In the genomic region with DNA sequence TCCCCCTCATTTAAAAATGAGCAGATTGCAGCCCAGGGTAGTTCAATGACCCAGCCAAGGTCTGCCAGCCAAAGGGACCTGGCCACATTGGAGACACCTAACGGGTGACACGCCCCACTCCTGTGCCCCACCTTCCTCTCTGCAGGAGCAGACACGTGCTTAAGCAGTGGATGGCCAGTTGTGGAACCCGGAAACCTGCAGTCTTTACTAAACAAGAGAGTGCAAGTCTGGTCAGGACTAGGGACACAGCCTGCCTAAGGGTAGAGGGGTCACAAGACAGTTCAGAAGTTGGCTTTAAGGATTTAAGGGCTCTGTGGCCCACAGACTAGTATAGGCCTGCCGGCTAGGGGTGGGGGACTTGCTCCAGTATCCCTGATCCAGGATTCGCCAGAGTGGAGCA, we compare ENCODE assay signal across 28 mouse cellular contexts.
DNase-seq lines count a peak whose midpoint lies in the region; ATAC-seq and TF ChIP-seq lines count a peak whose summit lies in the region.
"Had no signal": no experiment of that assay in that cellular context is flagged by ENCODE, and none has a peak within 500 bp of the region (broad histone marks: within the 10 kb centered on the region; RNA-seq: fewer than 3 reads in every experiment).

No protein-coding gene starts in this region.

- peak overlapping the region; percentile 52 for H3K27ac ChIP-seq in hindbrain, embryonic 12.5 days
- no peak overlapping the region for H3K27ac ChIP-seq in hindbrain, embryonic 11.5 days (ENCODE audit: low read depth, low read length)
- peak overlapping the region; percentile 31; the same call in 1 of the 2 replicates for H3K27ac ChIP-seq in midbrain, embryonic 13.5 days
- H3K27ac ChIP-seq in midbrain, embryonic 15.5 days = no peak overlapping the region
- H3K27ac ChIP-seq in embryonic facial prominence, embryonic 14.5 days (replicated peaks; ENCODE audit: low read depth, low read length) = no peak overlapping the region
- H3K27ac ChIP-seq in limb, embryonic 14.5 days (replicated peaks; ENCODE audit: low read depth, low read length) = no peak overlapping the region
- H3K27ac ChIP-seq in forebrain, postnatal 0 days (ENCODE audit: low read depth, low read length) = no peak overlapping the region
- H3K27ac ChIP-seq: forebrain, embryonic 10.5 days; heart, adult 2 months; heart, embryonic 13.5 days; liver, embryonic 14.5 days; neural tube, embryonic 15.5 days had no signal

- H3K4me2 ChIP-seq in hindbrain, embryonic 12.5 days (replicated peaks) = no peak overlapping the region
- H3K4me2 ChIP-seq in hindbrain, embryonic 11.5 days (replicated peaks; ENCODE audit: low read depth, low read length) = no peak overlapping the region
- no peak overlapping the region for H3K4me2 ChIP-seq in midbrain, embryonic 13.5 days (replicated peaks)
- no peak overlapping the region for H3K4me2 ChIP-seq in midbrain, embryonic 15.5 days
- H3K4me2 ChIP-seq in embryonic facial prominence, embryonic 14.5 days (ENCODE audit: low read depth, low read length) = no peak overlapping the region
- H3K4me2 ChIP-seq in limb, embryonic 14.5 days (replicated peaks; ENCODE audit: low read depth, low read length, severe bottlenecking) = no peak overlapping the region
- H3K4me2 ChIP-seq in forebrain, postnatal 0 days (ENCODE audit: low read depth) = no peak overlapping the region
- H3K4me2 ChIP-seq: heart, embryonic 13.5 days; lung, embryonic 14.5 days; neural tube, embryonic 15.5 days had no signal

- H3K4me3 ChIP-seq in hindbrain, embryonic 12.5 days = no peak overlapping the region
- no peak overlapping the region for H3K4me3 ChIP-seq in hindbrain, embryonic 11.5 days (ENCODE audit: low read depth, low read length)
- no peak overlapping the region for H3K4me3 ChIP-seq in midbrain, embryonic 13.5 days (replicated peaks)
- no peak overlapping the region for H3K4me3 ChIP-seq in midbrain, embryonic 15.5 days
- no peak overlapping the region for H3K4me3 ChIP-seq in embryonic facial prominence, embryonic 14.5 days (ENCODE audit: low read depth, low read length)
- H3K4me3 ChIP-seq in limb, embryonic 14.5 days (replicated peaks; ENCODE audit: low read length) = no peak overlapping the region
- no peak overlapping the region for H3K4me3 ChIP-seq in forebrain, postnatal 0 days (ENCODE audit: low read depth, low read length)
- H3K4me3 ChIP-seq: forebrain, embryonic 10.5 days; heart, adult 2 months; heart, embryonic 13.5 days; neural tube, embryonic 15.5 days had no signal

- peaks cover 14% of the 10 kb centered on the region for H3K4me1 ChIP-seq in hindbrain, embryonic 12.5 days
- H3K4me1 ChIP-seq in hindbrain, embryonic 11.5 days (replicated peaks; ENCODE audit: control insufficient read depth, insufficient read depth, low read length) = no peaks in the 10 kb centered on the region
- H3K4me1 ChIP-seq in midbrain, embryonic 13.5 days (replicated peaks) = peaks cover 6% of the 10 kb centered on the region; the same call in 1 of the 2 replicates
- peaks cover 12% of the 10 kb centered on the region for H3K4me1 ChIP-seq in midbrain, embryonic 15.5 days
- H3K4me1 ChIP-seq in embryonic facial prominence, embryonic 14.5 days (ENCODE audit: control insufficient read depth, insufficient read depth, low read length) = peaks cover 9% of the 10 kb centered on the region
- peaks cover 12% of the 10 kb centered on the region for H3K4me1 ChIP-seq in limb, embryonic 14.5 days (ENCODE audit: control insufficient read depth, insufficient read depth, low read length)
- H3K4me1 ChIP-seq in forebrain, postnatal 0 days (ENCODE audit: insufficient read depth) = no peaks in the 10 kb centered on the region
- H3K4me1 ChIP-seq: heart, embryonic 13.5 days had no signal

- 0 out of 2 replicates have a peak overlapping the region, but pooled peaks have one; percentile 18 for H3K9ac ChIP-seq in hindbrain, embryonic 12.5 days
- H3K9ac ChIP-seq in hindbrain, embryonic 11.5 days (ENCODE audit: low read depth, low read length) = no peak overlapping the region
- H3K9ac ChIP-seq in midbrain, embryonic 13.5 days (replicated peaks) = no peak overlapping the region
- no peak overlapping the region for H3K9ac ChIP-seq in midbrain, embryonic 15.5 days
- H3K9ac ChIP-seq in embryonic facial prominence, embryonic 14.5 days (ENCODE audit: low read depth, low read length) = peak overlapping the region; percentile 2; the same call in 1 of the 2 replicates
- H3K9ac ChIP-seq in limb, embryonic 14.5 days (ENCODE audit: low read depth, low read length, severe bottlenecking) = no peak overlapping the region
- H3K9ac ChIP-seq in forebrain, postnatal 0 days = no peak overlapping the region
- H3K9ac ChIP-seq: heart, embryonic 13.5 days; liver, embryonic 14.5 days; lung, embryonic 14.5 days; neural tube, embryonic 15.5 days had no signal

- no peak for DNase-seq in hindbrain, embryonic 11.5 days (ENCODE audit: low spot score)
- no peak for DNase-seq in embryonic facial prominence, embryonic 14.5 days (ENCODE audit: low spot score)
- no peak for DNase-seq in limb, embryonic 14.5 days (ENCODE audit: low spot score)
- no peak for DNase-seq in forebrain, postnatal 0 days
- DNase-seq: adrenal gland, postnatal 10 days; B cell, adult 2 months; cerebellum, adult 2 months; cerebellum, postnatal 25 days; gastrocnemius, postnatal 14 days; heart, adult 2 months; kidney, adult 2 months; kidney, postnatal 36 days; lung, embryonic 14.5 days; right cerebral cortex, adult 18-20 months; right cerebral cortex, postnatal 4 days; thymus, adult 2 months; thymus, postnatal 4 days had no signal

- H3K36me3 ChIP-seq in hindbrain, embryonic 12.5 days = no peaks in the 10 kb centered on the region
- no peaks in the 10 kb centered on the region for H3K36me3 ChIP-seq in hindbrain, embryonic 11.5 days (ENCODE audit: control insufficient read depth, insufficient read depth, low read length)
- no peaks in the 10 kb centered on the region for H3K36me3 ChIP-seq in midbrain, embryonic 13.5 days
- H3K36me3 ChIP-seq in midbrain, embryonic 15.5 days (replicated peaks) = no peaks in the 10 kb centered on the region
- H3K36me3 ChIP-seq in embryonic facial prominence, embryonic 14.5 days (ENCODE audit: control insufficient read depth, insufficient read depth, low read length) = no peaks in the 10 kb centered on the region
- H3K36me3 ChIP-seq in limb, embryonic 14.5 days (ENCODE audit: control insufficient read depth, insufficient read depth, low read length) = no peaks in the 10 kb centered on the region
- no peaks in the 10 kb centered on the region for H3K36me3 ChIP-seq in forebrain, postnatal 0 days (ENCODE audit: insufficient read depth)
- H3K36me3 ChIP-seq: forebrain, embryonic 10.5 days; heart, embryonic 13.5 days; neural tube, embryonic 15.5 days had no signal

- ATAC-seq in hindbrain, embryonic 12.5 days (ENCODE audit: low FRiP score) = no peak
- ATAC-seq in hindbrain, embryonic 11.5 days (ENCODE audit: low FRiP score) = no peak
- ATAC-seq in midbrain, embryonic 13.5 days = 0 out of 2 replicates have a peak, but pooled peaks have one; percentile 24
- ATAC-seq in midbrain, embryonic 15.5 days (replicated peaks) = no peak
- no peak; the same call in 1 of the 2 replicates for ATAC-seq in embryonic facial prominence, embryonic 14.5 days (ENCODE audit: low read depth)
- 0 out of 2 replicates have a peak, but pooled peaks have one; percentile 13 for ATAC-seq in limb, embryonic 14.5 days (ENCODE audit: low FRiP score, low read depth)
- no peak for ATAC-seq in forebrain, postnatal 0 days
- ATAC-seq: activated CD4-positive, CD25-positive, alpha-beta regulatory T cell, adult 4 months; forebrain, embryonic 16.5 days; inflammation-experienced regulatory T-cells, adult 6 months had no signal

- no peak for TF ChIP-seq CTCF in forebrain, postnatal 0 days (IDR thresholded peaks at IDR 0.05; ENCODE audit: low read depth)

- no peak for TF ChIP-seq POLR2A in limb, embryonic 14.5 days (IDR thresholded peaks at IDR 0.05; ENCODE audit: borderline replicate concordance, extremely low read depth, insufficient read depth, insufficient read length)

- 49% methylated on average over 6 of the region's 6 CpGs for WGBS in hindbrain, embryonic 12.5 days
- 56% methylated on average over 6 of the region's 6 CpGs for WGBS in hindbrain, embryonic 11.5 days
- 54% methylated on average over 6 of the region's 6 CpGs for WGBS in midbrain, embryonic 13.5 days
- WGBS in midbrain, embryonic 15.5 days = 58% methylated on average over 6 of the region's 6 CpGs
- WGBS in embryonic facial prominence, embryonic 14.5 days = 41% methylated on average over 6 of the region's 6 CpGs
- WGBS in limb, embryonic 14.5 days = 46% methylated on average over 6 of the region's 6 CpGs
- WGBS in forebrain, postnatal 0 days = 54% methylated on average over 6 of the region's 6 CpGs

- H3K9me3 ChIP-seq in hindbrain, embryonic 12.5 days (replicated peaks) = no peaks in the 10 kb centered on the region
- no peaks in the 10 kb centered on the region for H3K9me3 ChIP-seq in hindbrain, embryonic 11.5 days (ENCODE audit: control insufficient read depth, low read length)
- no peaks in the 10 kb centered on the region for H3K9me3 ChIP-seq in midbrain, embryonic 13.5 days
- no peaks in the 10 kb centered on the region for H3K9me3 ChIP-seq in midbrain, embryonic 15.5 days
- H3K9me3 ChIP-seq in embryonic facial prominence, embryonic 14.5 days (ENCODE audit: control insufficient read depth, low read length) = no peaks in the 10 kb centered on the region
- H3K9me3 ChIP-seq in limb, embryonic 14.5 days (ENCODE audit: control insufficient read depth, low read length) = no peaks in the 10 kb centered on the region
- H3K9me3 ChIP-seq in forebrain, postnatal 0 days (ENCODE audit: low read length) = no peaks in the 10 kb centered on the region
- H3K9me3 ChIP-seq: forebrain, embryonic 10.5 days; heart, embryonic 13.5 days; neural tube, embryonic 15.5 days had no signal

- H3K27me3 ChIP-seq in hindbrain, embryonic 12.5 days = peaks cover 5% of the 10 kb centered on the region
- H3K27me3 ChIP-seq in hindbrain, embryonic 11.5 days (ENCODE audit: control insufficient read depth, insufficient read depth, low read length) = no peaks in the 10 kb centered on the region; the same call in 1 of the 2 replicates
- H3K27me3 ChIP-seq in midbrain, embryonic 13.5 days = no peaks in the 10 kb centered on the region
- no peaks in the 10 kb centered on the region for H3K27me3 ChIP-seq in midbrain, embryonic 15.5 days (replicated peaks)
- H3K27me3 ChIP-seq in embryonic facial prominence, embryonic 14.5 days (replicated peaks; ENCODE audit: control insufficient read depth, insufficient read depth, low read length) = no peaks in the 10 kb centered on the region
- H3K27me3 ChIP-seq in limb, embryonic 14.5 days (ENCODE audit: control insufficient read depth, insufficient read depth, low read length) = no peaks in the 10 kb centered on the region; the same call in 1 of the 2 replicates
- H3K27me3 ChIP-seq in forebrain, postnatal 0 days (ENCODE audit: insufficient read depth, low read length) = no peaks in the 10 kb centered on the region
- H3K27me3 ChIP-seq: CH12.LX; neural tube, embryonic 15.5 days had no signal

Comparison
In these comparisons a context has a peak if more than half of its experiments do, and no peak if none do; other contexts are left out.
1. ATAC-seq: peak in midbrain, embryonic 13.5 days (single experiment) and limb, embryonic 14.5 days (single experiment); none in hindbrain, embryonic 12.5 days (single experiment), hindbrain, embryonic 11.5 days (single experiment), midbrain, embryonic 15.5 days (single experiment), embryonic facial prominence, embryonic 14.5 days (single experiment) and forebrain, postnatal 0 days (single experiment).
2. H3K27ac ChIP-seq: peak in hindbrain, embryonic 12.5 days (single experiment) and midbrain, embryonic 13.5 days (single experiment); none in hindbrain, embryonic 11.5 days (single experiment), midbrain, embryonic 15.5 days (single experiment), embryonic facial prominence, embryonic 14.5 days (single experiment), limb, embryonic 14.5 days (single experiment) and forebrain, postnatal 0 days (single experiment).
3. H3K9ac ChIP-seq: peak in hindbrain, embryonic 12.5 days (single experiment) and embryonic facial prominence, embryonic 14.5 days (single experiment); none in hindbrain, embryonic 11.5 days (single experiment), midbrain, embryonic 13.5 days (single experiment), midbrain, embryonic 15.5 days (single experiment), limb, embryonic 14.5 days (single experiment) and forebrain, postnatal 0 days (single experiment).